In genomic region chr10:79539701-79540495, GRCm38 (mm10) we compare ENCODE assay signal across 26 mouse cellular contexts. TPM values are rescaled to one million over a fixed set of nuclear protein-coding genes. Genes with fewer than 3 reads are reported as not detected.
DNase-seq lines count a peak whose midpoint lies in the region; ATAC-seq and TF ChIP-seq lines count a peak whose summit lies in the region.
"Had no signal": no experiment of that assay in that cellular context is flagged by ENCODE, and none has a peak within 500 bp of the region (broad histone marks: within the 10 kb centered on the region; RNA-seq: fewer than 3 reads in every experiment).

No protein-coding gene starts in this region.

- no peaks in the 10 kb centered on the region for H3K9me3 ChIP-seq in stomach, postnatal 0 days (ENCODE audit: control insufficient read depth, low read length)
- H3K9me3 ChIP-seq: liver, embryonic 13.5 days had no signal

- no peak overlapping the region for H3K4me3 ChIP-seq in stomach, postnatal 0 days (ENCODE audit: low read depth, low read length)
- H3K4me3 ChIP-seq: liver, embryonic 13.5 days; myocyte had no signal

- H3K9ac ChIP-seq in stomach, postnatal 0 days (ENCODE audit: low read length): no peak overlapping the region
- H3K9ac ChIP-seq: liver, embryonic 13.5 days had no signal

- 92% methylated on average over 16 of the region's 16 CpGs for WGBS in stomach, postnatal 0 days

- no peak for TF ChIP-seq CTCF in stomach, postnatal 0 days (IDR thresholded peaks at IDR 0.05; ENCODE audit: low read depth)

- peak; percentile 5 to 13 for DNase-seq in gastrocnemius, postnatal 4 days (ENCODE audit: low spot score in 2 of 2)
- DNase-seq in gastrocnemius, postnatal 25 days: no peak
- DNase-seq in kidney, postnatal 25 days: peak; percentile 1 to 34
- no peak for DNase-seq in kidney, adult 8-10 months
- DNase-seq in testis, postnatal 10 days (ENCODE audit: low spot score): peak; percentile 39
- no peak for DNase-seq in testis, postnatal 14 days (ENCODE audit: low spot score)
- DNase-seq in stomach, postnatal 0 days (ENCODE audit: low spot score): peak; percentile 11
- DNase-seq: heart, adult 18-20 months; kidney, adult 9 months; liver, embryonic 13.5 days; midbrain, embryonic 14.5 days; right cerebral cortex, adult 18-20 months had no signal

- H3K36me3 ChIP-seq in stomach, postnatal 0 days (ENCODE audit: control insufficient read depth, insufficient read depth, low read length): peaks cover 18% of the 10 kb centered on the region

- H3K4me2 ChIP-seq in stomach, postnatal 0 days (replicated peaks; ENCODE audit: low read depth): no peak overlapping the region
- H3K4me2 ChIP-seq: liver, embryonic 13.5 days had no signal

- no peaks in the 10 kb centered on the region for H3K27me3 ChIP-seq in stomach, postnatal 0 days (ENCODE audit: control insufficient read depth, insufficient read depth, low read length)
- H3K27me3 ChIP-seq: liver, embryonic 13.5 days; Patski had no signal

- TF ChIP-seq EP300 in stomach, postnatal 0 days (optimal IDR thresholded peaks at IDR 0.05): no peak

- H3K4me1 ChIP-seq in stomach, postnatal 0 days (replicated peaks; ENCODE audit: control insufficient read depth, insufficient read depth): no peaks in the 10 kb centered on the region

- no peak overlapping the region for H3K27ac ChIP-seq in stomach, postnatal 0 days (replicated peaks)
- H3K27ac ChIP-seq: hindbrain, postnatal 0 days; liver, embryonic 13.5 days had no signal

- ATAC-seq in stomach, postnatal 0 days (ENCODE audit: low FRiP score, low TSS enrichment): no peak
- ATAC-seq: activated CD4-positive, CD25-positive, alpha-beta regulatory T cell, adult 4 months; forebrain, embryonic 16.5 days; hindbrain, postnatal 0 days; Patski had no signal

RNA-seq across cellular contexts. Expression of gene Plpp2, which starts 6.3 kb away (rescaled TPM):
- 1 to 10 TPM; 4.5 to 4.6 TPM for total RNA-seq in gastrocnemius, postnatal 4 days (2021)
- total RNA-seq in gastrocnemius, postnatal 25 days (2021): 1 to 10 TPM in 1 of 2 experiments, under 1 TPM in 1; 0.84 to 1.2 TPM
- 81.8 and 92.1 TPM in 2 replicates for polyA plus RNA-seq in stomach, postnatal 0 days (2015; fragmentation: Nextera tagmentation; extraction: Ambion mirVana)

RNA-seq across cellular contexts. Expression of gene Mier2, which starts 15.1 kb away (rescaled TPM):
- 10 to 100 TPM; 24.0 to 25.4 TPM for total RNA-seq in gastrocnemius, postnatal 4 days (2021)
- total RNA-seq in gastrocnemius, postnatal 25 days (2021): 10 to 100 TPM; 12.6 to 14.8 TPM
- 24.0 and 25.4 TPM in 2 replicates for polyA plus RNA-seq in stomach, postnatal 0 days (2015; fragmentation: Nextera tagmentation; extraction: Ambion mirVana)

RNA-seq across cellular contexts. Expression of gene Theg, which starts 47.2 kb away (rescaled TPM):
- total RNA-seq in gastrocnemius, postnatal 4 days (2021): not detected
- total RNA-seq in gastrocnemius, postnatal 25 days (2021): not detected
- polyA plus RNA-seq in stomach, postnatal 0 days (2015; fragmentation: Nextera tagmentation; extraction: Ambion mirVana): not detected in 2 replicates
- total RNA-seq: adrenal gland, postnatal 4 days; gastrocnemius, adult 18-20 months; heart, adult 18-20 months; hindbrain, postnatal 0 days; left cerebral cortex, postnatal 4 days; megakaryocyte, adult 5-6 weeks had no signal
- polyA plus RNA-seq: activated CD4-positive, CD25-positive, alpha-beta regulatory T cell, adult 4 months; C2C12; forebrain, embryonic 16.5 days; heart, postnatal 0 days; hindbrain, postnatal 0 days; large intestine, adult 2 months; liver, embryonic 13.5 days; lung, embryonic 16.5 days; midbrain, embryonic 14.5 days; myocyte; Patski; stomach, embryonic 16.5 days had no signal

Comparison
In these comparisons a context has a peak if more than half of its experiments do, and no peak if none do; other contexts are left out.
1. DNase-seq: peak in gastrocnemius, postnatal 4 days (2 of 2), kidney, postnatal 25 days (2 of 2), testis, postnatal 10 days (single experiment) and stomach, postnatal 0 days (single experiment); none in gastrocnemius, postnatal 25 days (single experiment), kidney, adult 8-10 months (0 of 2) and testis, postnatal 14 days (single experiment).